Mouse (Mus musculus): Measurements from ENCODE around the gene Zfp689. TPM values are rescaled to one million over a fixed set of nuclear protein-coding genes. Genes with fewer than 3 reads are reported as not detected.

Gene Zfp689
- polyA plus RNA-seq, 1 experiment from 2014 or later: 16.4 TPM

GRCm38 (mm10) chr7:127400355-127400754 lies 48.6 kb downstream of the Zfp689 start:
- no peaks in the 10 kb centered on the region for H3K4me1 ChIP-seq (ENCODE audit: control insufficient read depth, insufficient read depth, low read length)
- H3K27ac ChIP-seq (ENCODE audit: low read depth, low read length): no peak overlapping the region
- H3K9ac ChIP-seq (ENCODE audit: low read length): no peak overlapping the region
- no peak overlapping the region for H3K4me2 ChIP-seq (ENCODE audit: low read depth)
- H3K27me3 ChIP-seq (ENCODE audit: control insufficient read depth, insufficient read depth, low read length): no peaks in the 10 kb centered on the region
- ATAC-seq (ENCODE audit: insufficient read depth, low FRiP score, low TSS enrichment) (no peak), DNase-seq (ENCODE audit: low spot score) (no peak)
- H3K36me3 ChIP-seq (ENCODE audit: control insufficient read depth, insufficient read depth, low read length): no peaks in the 10 kb centered on the region
- no peaks in the 10 kb centered on the region for H3K9me3 ChIP-seq (ENCODE audit: control insufficient read depth, low read length)
- 65% methylated on average over 3 of the region's 3 CpGs for WGBS
- H3K4me3 ChIP-seq (ENCODE audit: low read depth, low read length): no peak overlapping the region

GRCm38 (mm10) chr7:127393944-127394333 lies 55.0 kb downstream of the Zfp689 start:
- peaks cover 3% of the 10 kb centered on the region; the same call in 1 of the 2 replicates for H3K4me1 ChIP-seq (ENCODE audit: control insufficient read depth, insufficient read depth, low read length)
- H3K27me3 ChIP-seq (ENCODE audit: control insufficient read depth, insufficient read depth, low read length): no peaks in the 10 kb centered on the region
- DNase-seq (ENCODE audit: low spot score) (no peak), ATAC-seq (ENCODE audit: insufficient read depth, low FRiP score, low TSS enrichment) (peak; percentile 39; the same call in 1 of the 2 replicates)
- peak overlapping the region; percentile 39 for H3K4me2 ChIP-seq (ENCODE audit: low read depth)
- 0 out of 2 replicates have a peak, but pooled peaks cover 2% of the 10 kb centered on the region for H3K36me3 ChIP-seq (ENCODE audit: control insufficient read depth, insufficient read depth, low read length)
- H3K9me3 ChIP-seq (ENCODE audit: control insufficient read depth, low read length): no peaks in the 10 kb centered on the region
- no peak overlapping the region for H3K27ac ChIP-seq (ENCODE audit: low read depth, low read length)
- 25% methylated on average over 7 of the region's 7 CpGs for WGBS
- H3K4me3 ChIP-seq (ENCODE audit: low read depth, low read length): peak overlapping the region; percentile 61
- peak overlapping the region; percentile 30; the same call in 1 of the 2 replicates for H3K9ac ChIP-seq (ENCODE audit: low read length)

- H3K9me3 ChIP-seq (ENCODE audit: control insufficient read depth, low read length): no peaks in the 10 kb centered on the region
- peak; percentile 93 for DNase-seq (ENCODE audit: low spot score)
- peak within 1 kb of the TSS; percentile 73 for H3K4me2 ChIP-seq (ENCODE audit: low read depth)
- 0% methylated on average over 41 of the region's 45 CpGs for WGBS
- peak within 1 kb of the TSS; percentile 84 for H3K9ac ChIP-seq (ENCODE audit: low read length)
- peak within 1 kb of the TSS; percentile 80 for H3K27ac ChIP-seq (ENCODE audit: low read depth, low read length)
- peak within 1 kb of the TSS; percentile 61 for H3K4me3 ChIP-seq (ENCODE audit: low read depth, low read length)
- peak; percentile 95 for ATAC-seq (ENCODE audit: insufficient read depth, low FRiP score, low TSS enrichment)
- peaks cover 3% of the 10 kb centered on the region; the same call in 1 of the 2 replicates for H3K4me1 ChIP-seq (ENCODE audit: control insufficient read depth, insufficient read depth, low read length)
- H3K36me3 ChIP-seq (ENCODE audit: control insufficient read depth, insufficient read depth, low read length): 0 out of 2 replicates have a peak, but pooled peaks cover 2% of the 10 kb centered on the region
- H3K27me3 ChIP-seq (ENCODE audit: control insufficient read depth, insufficient read depth, low read length): no peaks in the 10 kb centered on the region
Measured at GRCm38 (mm10) chr7:127393157-127393943, 55.6 kb downstream of the Zfp689 start, which contains the start of gene E430018J23Rik. Gene E430018J23Rik (minus strand): TSS chr7:127393629.

GRCm38 (mm10) chr7:127392251-127392824 lies 56.6 kb downstream of the Zfp689 start:
- H3K9me3 ChIP-seq (ENCODE audit: control insufficient read depth, low read length): no peaks in the 10 kb centered on the region
- DNase-seq (ENCODE audit: low spot score) (no peak), ATAC-seq (ENCODE audit: insufficient read depth, low FRiP score, low TSS enrichment) (no peak)
- H3K27me3 ChIP-seq (ENCODE audit: control insufficient read depth, insufficient read depth, low read length): no peaks in the 10 kb centered on the region
- H3K27ac ChIP-seq (ENCODE audit: low read depth, low read length): no peak overlapping the region
- H3K9ac ChIP-seq (ENCODE audit: low read length): peak overlapping the region; percentile 84; the same call in 1 of the 2 replicates
- 92% methylated on average over 8 of the region's 8 CpGs for WGBS
- peak overlapping the region; percentile 73 for H3K4me2 ChIP-seq (ENCODE audit: low read depth)
- H3K36me3 ChIP-seq (ENCODE audit: control insufficient read depth, insufficient read depth, low read length): 0 out of 2 replicates have a peak, but pooled peaks cover 2% of the 10 kb centered on the region
- H3K4me1 ChIP-seq (ENCODE audit: control insufficient read depth, insufficient read depth, low read length): peaks cover 3% of the 10 kb centered on the region; the same call in 1 of the 2 replicates
- H3K4me3 ChIP-seq (ENCODE audit: low read depth, low read length): peak overlapping the region; percentile 61; the same call in 1 of the 2 replicates

Small RNA genes lying within 50 kb of the gene (microRNA-seq; reads per million reads assigned to microRNA genes)
- gene Gm47278: not detected
- not detected for gene Mir7060

Other genes starting within 250 kb of the Zfp689 start
- gene Tbc1d10b, start 240.7 kb downstream of the Zfp689 start, polyA plus RNA-seq (2014; fragmentation: Nextera tagmentation; extraction: Ambion mirVana): 23.9 and 28.8 TPM in 2 replicates
- 87.1 and 113 TPM in 2 replicates for gene Mylpf, start 240.3 kb downstream of the Zfp689 start, polyA plus RNA-seq (2014; fragmentation: Nextera tagmentation; extraction: Ambion mirVana)
- 28.7 and 31.4 TPM in 2 replicates for gene Zfp553, start 216.1 kb downstream of the Zfp689 start, polyA plus RNA-seq (2014; fragmentation: Nextera tagmentation; extraction: Ambion mirVana)
- gene Sept1, start 216.0 kb downstream of the Zfp689 start, polyA plus RNA-seq (2014; fragmentation: Nextera tagmentation; extraction: Ambion mirVana): 19.6 and 22.0 TPM in 2 replicates
- 53.2 and 54.5 TPM in 2 replicates for gene Zfp771, start 204.9 kb downstream of the Zfp689 start, polyA plus RNA-seq (2014; fragmentation: Nextera tagmentation; extraction: Ambion mirVana)
- gene Dctpp1, start 188.4 kb downstream of the Zfp689 start, polyA plus RNA-seq (2014; fragmentation: Nextera tagmentation; extraction: Ambion mirVana): 205 and 228 TPM in 2 replicates
- 78.0 and 79.2 TPM in 2 replicates for gene Sephs2, start 175.1 kb downstream of the Zfp689 start, polyA plus RNA-seq (2014; fragmentation: Nextera tagmentation; extraction: Ambion mirVana)
- 1.2 and 1.4 TPM in 2 replicates for gene Itgal, start 152.9 kb downstream of the Zfp689 start, polyA plus RNA-seq (2014; fragmentation: Nextera tagmentation; extraction: Ambion mirVana)
- gene Zfp768, start 103.6 kb downstream of the Zfp689 start, polyA plus RNA-seq (2014; fragmentation: Nextera tagmentation; extraction: Ambion mirVana): 5.1 and 7.0 TPM in 2 replicates
- 9.4 and 9.8 TPM in 2 replicates for gene Zfp747, start 73.1 kb downstream of the Zfp689 start, polyA plus RNA-seq (2014; fragmentation: Nextera tagmentation; extraction: Ambion mirVana)
- gene 9130019O22Rik, start 62.0 kb downstream of the Zfp689 start, polyA plus RNA-seq (2014; fragmentation: Nextera tagmentation; extraction: Ambion mirVana): 6.5 and 8.9 TPM in 2 replicates
- gene E430018J23Rik, start 55.5 kb downstream of the Zfp689 start, polyA plus RNA-seq (2014; fragmentation: Nextera tagmentation; extraction: Ambion mirVana): 7.1 and 8.1 TPM in 2 replicates
- 7.5 and 7.6 TPM in 2 replicates for gene Zfp764, start 42.3 kb downstream of the Zfp689 start, polyA plus RNA-seq (2014; fragmentation: Nextera tagmentation; extraction: Ambion mirVana)
- gene Zfp688, start 27.1 kb downstream of the Zfp689 start, polyA plus RNA-seq (2014; fragmentation: Nextera tagmentation; extraction: Ambion mirVana): 31.6 and 33.9 TPM in 2 replicates
- gene Prr14, start 10.5 kb upstream of the Zfp689 start, polyA plus RNA-seq (2014; fragmentation: Nextera tagmentation; extraction: Ambion mirVana): 55.5 and 71.8 TPM in 2 replicates
- gene Fbrs, start 30.0 kb upstream of the Zfp689 start, polyA plus RNA-seq (2014; fragmentation: Nextera tagmentation; extraction: Ambion mirVana): 15.4 and 17.1 TPM in 2 replicates
- 58.3 and 66.0 TPM in 2 replicates for gene Srcap, start 62.8 kb upstream of the Zfp689 start, polyA plus RNA-seq (2014; fragmentation: Nextera tagmentation; extraction: Ambion mirVana)
- gene Gm42715, start 70.4 kb upstream of the Zfp689 start, polyA plus RNA-seq (2014; fragmentation: Nextera tagmentation; extraction: Ambion mirVana): 18.4 TPM in 2 replicates
- 6.9 and 9.2 TPM in 2 replicates for gene Tmem265, start 112.2 kb upstream of the Zfp689 start, polyA plus RNA-seq (2014; fragmentation: Nextera tagmentation; extraction: Ambion mirVana)
- gene Phkg2, start 124.2 kb upstream of the Zfp689 start, polyA plus RNA-seq (2014; fragmentation: Nextera tagmentation; extraction: Ambion mirVana): 45.1 and 55.1 TPM in 2 replicates
- gene Ccdc189, start 139.4 kb upstream of the Zfp689 start, polyA plus RNA-seq (2014; fragmentation: Nextera tagmentation; extraction: Ambion mirVana): 12.2 and 12.8 TPM in 2 replicates
- 45.3 and 50.9 TPM in 2 replicates for gene Rnf40, start 139.6 kb upstream of the Zfp689 start, polyA plus RNA-seq (2014; fragmentation: Nextera tagmentation; extraction: Ambion mirVana)
- gene Zfp629, start 166.6 kb upstream of the Zfp689 start, polyA plus RNA-seq (2014; fragmentation: Nextera tagmentation; extraction: Ambion mirVana): 34.5 and 37.9 TPM in 2 replicates